Mouse (Mus musculus): ENCODE measurements around the gene Rps18. TPM values are rescaled to one million over a fixed set of nuclear protein-coding genes. Genes with fewer than 3 reads are reported as not detected.

Gene Rps18
- polyA plus RNA-seq, 1 experiment from 2014 or later: 2,437 TPM

GRCm38 (mm10) chr17:33902491-33902890, 53.3 kb downstream of the Rps18 start:
- 85% methylated on average over 7 of the region's 7 CpGs for WGBS
- ATAC-seq (replicated peaks; ENCODE audit: low FRiP score, low TSS enrichment, low read depth) (no peak), DNase-seq (ENCODE audit: low spot score) (no peak)
- H3K9ac ChIP-seq (ENCODE audit: low read length): no peak overlapping the region
- H3K4me3 ChIP-seq (ENCODE audit: low read depth, low read length): no peak overlapping the region
- H3K36me3 ChIP-seq (ENCODE audit: control insufficient read depth, insufficient read depth, low read length): no peaks in the 10 kb centered on the region
- no peaks in the 10 kb centered on the region for H3K9me3 ChIP-seq (ENCODE audit: control insufficient read depth, low read length)
- no peak overlapping the region for H3K4me2 ChIP-seq (ENCODE audit: low read length)
- H3K4me1 ChIP-seq (replicated peaks; ENCODE audit: control insufficient read depth, insufficient read depth, low read length): no peaks in the 10 kb centered on the region
- H3K27ac ChIP-seq (ENCODE audit: low read depth): no peak overlapping the region
- H3K27me3 ChIP-seq (replicated peaks; ENCODE audit: control insufficient read depth, insufficient read depth, low read length): no peaks in the 10 kb centered on the region

GRCm38 (mm10) chr17:33902079-33902478, 53.7 kb downstream of the Rps18 start:
- WGBS: 25% methylated on average over 4 of the region's 4 CpGs
- DNase-seq (ENCODE audit: low spot score): no peak
- no peak overlapping the region for H3K9ac ChIP-seq (ENCODE audit: low read length)
- H3K36me3 ChIP-seq (ENCODE audit: control insufficient read depth, insufficient read depth, low read length): no peaks in the 10 kb centered on the region
- H3K4me1 ChIP-seq (replicated peaks; ENCODE audit: control insufficient read depth, insufficient read depth, low read length): no peaks in the 10 kb centered on the region
- H3K4me2 ChIP-seq (ENCODE audit: low read length): no peak overlapping the region
- H3K4me3 ChIP-seq (ENCODE audit: low read depth, low read length): no peak overlapping the region
- no peak overlapping the region for H3K27ac ChIP-seq (ENCODE audit: low read depth)
- no peak for ATAC-seq (replicated peaks; ENCODE audit: low FRiP score, low TSS enrichment, low read depth)
- H3K27me3 ChIP-seq (replicated peaks; ENCODE audit: control insufficient read depth, insufficient read depth, low read length): no peaks in the 10 kb centered on the region
- no peaks in the 10 kb centered on the region for H3K9me3 ChIP-seq (ENCODE audit: control insufficient read depth, low read length)

Other genes starting within 250 kb of the Rps18 start
- 47.0 and 47.2 TPM in 2 replicates for gene March2, start 237.3 kb downstream of the Rps18 start, polyA plus RNA-seq (2014; fragmentation: Nextera tagmentation; extraction: Ambion mirVana)
- gene Rab11b, start 195.5 kb downstream of the Rps18 start, polyA plus RNA-seq (2014; fragmentation: Nextera tagmentation; extraction: Ambion mirVana): 209 and 261 TPM in 2 replicates
- gene Angptl4, start 174.2 kb downstream of the Rps18 start, polyA plus RNA-seq (2014; fragmentation: Nextera tagmentation; extraction: Ambion mirVana): 18.0 and 22.0 TPM in 2 replicates
- gene Kank3, start 145.5 kb downstream of the Rps18 start, polyA plus RNA-seq (2014; fragmentation: Nextera tagmentation; extraction: Ambion mirVana): 28.0 and 28.8 TPM in 2 replicates
- 1,343 and 1,538 TPM in 2 replicates for gene Rps28, start 131.4 kb downstream of the Rps18 start, polyA plus RNA-seq (2014; fragmentation: Nextera tagmentation; extraction: Ambion mirVana)
- gene Ndufa7, start 131.4 kb downstream of the Rps18 start, polyA plus RNA-seq (2014; fragmentation: Nextera tagmentation; extraction: Ambion mirVana): 589 and 606 TPM in 2 replicates
- 77.8 and 86.7 TPM in 2 replicates for gene Cd320, start 112.9 kb downstream of the Rps18 start, polyA plus RNA-seq (2014; fragmentation: Nextera tagmentation; extraction: Ambion mirVana)
- gene Gm7029, start 82.2 kb downstream of the Rps18 start, polyA plus RNA-seq (2014; fragmentation: Nextera tagmentation; extraction: Ambion mirVana): not detected in 2 replicates
- gene Kifc1, start 65.3 kb downstream of the Rps18 start, polyA plus RNA-seq (2014; fragmentation: Nextera tagmentation; extraction: Ambion mirVana): 6.7 and 9.4 TPM in 2 replicates
- 0.23 TPM in 2 replicates for gene Platr17, start 50.9 kb downstream of the Rps18 start, polyA plus RNA-seq (2014; fragmentation: Nextera tagmentation; extraction: Ambion mirVana)
- 41.8 and 42.7 TPM in 2 replicates for gene Daxx, start 46.6 kb downstream of the Rps18 start, polyA plus RNA-seq (2014; fragmentation: Nextera tagmentation; extraction: Ambion mirVana)
- gene Tapbp, start 40.1 kb downstream of the Rps18 start, polyA plus RNA-seq (2014; fragmentation: Nextera tagmentation; extraction: Ambion mirVana): 32.3 and 32.5 TPM in 2 replicates
- gene Zbtb22, start 40.1 kb downstream of the Rps18 start, polyA plus RNA-seq (2014; fragmentation: Nextera tagmentation; extraction: Ambion mirVana): 9.4 and 9.8 TPM in 2 replicates
- 31.3 and 34.5 TPM in 2 replicates for gene Rgl2, start 26.5 kb downstream of the Rps18 start, polyA plus RNA-seq (2014; fragmentation: Nextera tagmentation; extraction: Ambion mirVana)
- 163 and 175 TPM in 2 replicates for gene Pfdn6, start 15.7 kb downstream of the Rps18 start, polyA plus RNA-seq (2014; fragmentation: Nextera tagmentation; extraction: Ambion mirVana)
- 28.6 and 31.8 TPM in 2 replicates for gene Wdr46, start 15.3 kb downstream of the Rps18 start, polyA plus RNA-seq (2014; fragmentation: Nextera tagmentation; extraction: Ambion mirVana)
- gene B3galt4, start 4.5 kb downstream of the Rps18 start, polyA plus RNA-seq (2014; fragmentation: Nextera tagmentation; extraction: Ambion mirVana): 3.7 and 4.9 TPM in 2 replicates
- 32.4 and 35.3 TPM in 2 replicates for gene Vps52, start 189 bp downstream of the Rps18 start, polyA plus RNA-seq (2014; fragmentation: Nextera tagmentation; extraction: Ambion mirVana)
- 105 and 137 TPM in 2 replicates for gene H2-K1, start 44.3 kb upstream of the Rps18 start, polyA plus RNA-seq (2014; fragmentation: Nextera tagmentation; extraction: Ambion mirVana)
- 4.4 and 5.9 TPM in 2 replicates for gene Ring1, start 68.7 kb upstream of the Rps18 start, polyA plus RNA-seq (2014; fragmentation: Nextera tagmentation; extraction: Ambion mirVana)
- 49.7 and 53.6 TPM in 2 replicates for gene H2-Ke6, start 72.1 kb upstream of the Rps18 start, polyA plus RNA-seq (2014; fragmentation: Nextera tagmentation; extraction: Ambion mirVana)
- 86.4 and 89.5 TPM in 2 replicates for gene Slc39a7, start 75.7 kb upstream of the Rps18 start, polyA plus RNA-seq (2014; fragmentation: Nextera tagmentation; extraction: Ambion mirVana)
- gene Rxrb, start 75.8 kb upstream of the Rps18 start, polyA plus RNA-seq (2014; fragmentation: Nextera tagmentation; extraction: Ambion mirVana): 21.5 and 28.5 TPM in 2 replicates
- gene Col11a2, start 83.4 kb upstream of the Rps18 start, polyA plus RNA-seq (2014; fragmentation: Nextera tagmentation; extraction: Ambion mirVana): 0.44 and 0.66 TPM in 2 replicates
- 0.75 and 1.1 TPM in 2 replicates for gene H2-Oa, start 136.3 kb upstream of the Rps18 start, polyA plus RNA-seq (2014; fragmentation: Nextera tagmentation; extraction: Ambion mirVana)
- gene H2-DMa, start 163.5 kb upstream of the Rps18 start, polyA plus RNA-seq (2014; fragmentation: Nextera tagmentation; extraction: Ambion mirVana): 11.0 and 13.5 TPM in 2 replicates
- 124 and 144 TPM in 2 replicates for gene Brd2, start 166.6 kb upstream of the Rps18 start, polyA plus RNA-seq (2014; fragmentation: Nextera tagmentation; extraction: Ambion mirVana)
- 0.15 and 0.42 TPM in 2 replicates for gene H2-DMb2, start 187.3 kb upstream of the Rps18 start, polyA plus RNA-seq (2014; fragmentation: Nextera tagmentation; extraction: Ambion mirVana)
- gene H2-DMb1, start 197.1 kb upstream of the Rps18 start, polyA plus RNA-seq (2014; fragmentation: Nextera tagmentation; extraction: Ambion mirVana): 1.7 and 1.8 TPM in 2 replicates
- 4.2 and 4.9 TPM in 2 replicates for gene Tap1, start 231.6 kb upstream of the Rps18 start, polyA plus RNA-seq (2014; fragmentation: Nextera tagmentation; extraction: Ambion mirVana)
- 4.6 and 4.7 TPM in 2 replicates for gene Psmb9, start 231.8 kb upstream of the Rps18 start, polyA plus RNA-seq (2014; fragmentation: Nextera tagmentation; extraction: Ambion mirVana)
- gene Psmb8, start 241.7 kb upstream of the Rps18 start, polyA plus RNA-seq (2014; fragmentation: Nextera tagmentation; extraction: Ambion mirVana): 13.7 and 14.0 TPM in 2 replicates
- gene Tap2, start 247.5 kb upstream of the Rps18 start, polyA plus RNA-seq (2014; fragmentation: Nextera tagmentation; extraction: Ambion mirVana): 2.2 and 2.5 TPM in 2 replicates

All from intestine, embryonic 14.5 days (tissue).